Mouse (Mus musculus) forebrain, embryonic 10.5 days (tissue): Measurements from ENCODE around the gene Tacc2. TPM values are rescaled to one million over a fixed set of nuclear protein-coding genes. Genes with fewer than 3 reads are reported as not detected.
A peak's percentile ranks its signal among the peaks of the same experiment; 100 is the strongest.

ENCODE experiments used
- DNase-seq: peaks from one replicate; pipeline ENCODE4 v3.0.0-alpha.2; 2017; ENCODE audit warnings: low spot score; ENCODE audit errors: extremely low spot score
- H3K27ac ChIP-seq: fragments of 300-500 bp; sonication (generic); 2 replicates; pipeline ENCODE4 v1.5.1; 2016; ENCODE audit warnings: mild to moderate bottlenecking
- H3K27me3 ChIP-seq: fragments of 300-500 bp; sonication (generic); 2 replicates; pipeline ENCODE4 v1.6.1; 2016; ENCODE audit warnings: mild to moderate bottlenecking; ENCODE audit not compliant: poor library complexity, severe bottlenecking
- H3K36me3 ChIP-seq: fragments of 300-500 bp; sonication (generic); replicated peaks from 2 replicates; pipeline ENCODE4 v1.6.1; 2016; ENCODE audit warnings: mild to moderate bottlenecking, moderate library complexity
- H3K4me1 ChIP-seq: fragments of 300-500 bp; sonication (generic); 2 replicates; pipeline ENCODE4 v1.6.1; 2016
- H3K4me3 ChIP-seq: fragments of 300-500 bp; sonication (generic); 2 replicates; pipeline ENCODE4 v1.5.1; 2016; ENCODE audit warnings: mild to moderate bottlenecking, moderate library complexity
- H3K9me3 ChIP-seq: fragments of 300-500 bp; sonication (generic); 2 replicates; pipeline ENCODE4 v1.6.1; 2016; ENCODE audit warnings: mild to moderate bottlenecking, moderate library complexity
- WGBS: fragments of 180-500 bp; shearing (Covaris S2); methylation state at CpG from one replicate; pipeline ENCODE4 v1.1.7; 2016; 5-methylcytosine and 5-hydroxymethylcytosine counted together
- polyA plus RNA-seq: library from polyadenylated mRNA; unstranded; fragments of >200 nt; fragmentation: Nextera tagmentation; extraction: Ambion mirVana; gene quantifications from 2 replicates; pipeline ENCODE4 v1.2.1, GENCODE M21; 2016

Tacc2 gene
- polyA plus RNA-seq, 1 experiment from 2014 or later = 40.3 TPM

GRCm38 (mm10) chr7:130766411-130767170 lies 189.4 kb downstream of the Tacc2 start:
- no peak overlapping the region for H3K4me3 ChIP-seq
- WGBS = 78% methylated on average over 30 of the region's 30 CpGs
- H3K4me1 ChIP-seq = peaks cover 6% of the 10 kb centered on the region
- peaks cover 38% of the 10 kb centered on the region for H3K36me3 ChIP-seq
- no peak for DNase-seq
- H3K9me3 ChIP-seq = no peaks in the 10 kb centered on the region
- H3K27ac ChIP-seq = no peak overlapping the region
- 0 out of 2 replicates have a peak, but pooled peaks cover 4% of the 10 kb centered on the region for H3K27me3 ChIP-seq

- H3K36me3 ChIP-seq = peaks cover 34% of the 10 kb centered on the region
- no peak overlapping the region for H3K4me3 ChIP-seq
- H3K27me3 ChIP-seq = 0 out of 2 replicates have a peak, but pooled peaks cover 9% of the 10 kb centered on the region
- no peaks in the 10 kb centered on the region for H3K4me1 ChIP-seq
- DNase-seq = no peak
- 95% methylated on average over 4 of the region's 4 CpGs for WGBS
- H3K9me3 ChIP-seq = no peaks in the 10 kb centered on the region
- H3K27ac ChIP-seq = no peak overlapping the region
Observed at GRCm38 (mm10) chr7:130768151-130768550, 190.9 kb downstream of the Tacc2 start.

- Histone ChIP-seq H3K27ac (no peak overlapping the region), H3K27me3 (0 out of 2 replicates have a peak, but pooled peaks cover 9% of the 10 kb centered on the region), H3K4me1 (0 out of 2 replicates have a peak, but pooled peaks cover 3% of the 10 kb centered on the region), H3K36me3 (peaks cover 14% of the 10 kb centered on the region), H3K4me3 (no peak overlapping the region), H3K9me3 (no peaks in the 10 kb centered on the region)
- 41% methylated on average over 3 of the region's 3 CpGs for WGBS
- DNase-seq = peak; percentile 77
Observed at GRCm38 (mm10) chr7:130770707-130771106, 193.5 kb downstream of the Tacc2 start.

- Histone ChIP-seq H3K4me1 (0 out of 2 replicates have a peak, but pooled peaks cover 3% of the 10 kb centered on the region), H3K9me3 (no peaks in the 10 kb centered on the region), H3K4me3 (no peak overlapping the region), H3K27me3 (0 out of 2 replicates have a peak, but pooled peaks cover 9% of the 10 kb centered on the region), H3K27ac (no peak overlapping the region), H3K36me3 (no peaks in the 10 kb centered on the region)
- no peak for DNase-seq
- WGBS = 69% methylated on average over 11 of the region's 11 CpGs
Observed at GRCm38 (mm10) chr7:130773171-130773830, 196.1 kb downstream of the Tacc2 start.

- Histone ChIP-seq H3K36me3 (no peaks in the 10 kb centered on the region), H3K4me1 (0 out of 2 replicates have a peak, but pooled peaks cover 3% of the 10 kb centered on the region), H3K4me3 (no peak within 1 kb of the TSS), H3K27me3 (0 out of 2 replicates have a peak, but pooled peaks cover 9% of the 10 kb centered on the region), H3K27ac (no peak within 1 kb of the TSS), H3K9me3 (no peaks in the 10 kb centered on the region)
- WGBS = 66% methylated on average over 9 of the region's 9 CpGs
- no peak for DNase-seq
Observed at GRCm38 (mm10) chr7:130773914-130774630, 196.8 kb downstream of the Tacc2 start, which contains the start of gene Btbd16. Btbd16 (plus strand) TSS chr7:130774069.

- Histone ChIP-seq H3K4me3 (no peak overlapping the region), H3K4me1 (no peaks in the 10 kb centered on the region), H3K27ac (no peak overlapping the region), H3K36me3 (no peaks in the 10 kb centered on the region), H3K9me3 (no peaks in the 10 kb centered on the region), H3K27me3 (no peaks in the 10 kb centered on the region)
- DNase-seq = no peak
- 79% methylated on average over 5 of the region's 5 CpGs for WGBS
Observed at GRCm38 (mm10) chr7:130780866-130781419, 203.7 kb downstream of the Tacc2 start.

GRCm38 (mm10) chr7:130782501-130783050 lies 205.3 kb downstream of the Tacc2 start:
- Histone ChIP-seq H3K27ac (no peak overlapping the region), H3K4me3 (no peak overlapping the region), H3K36me3 (no peaks in the 10 kb centered on the region), H3K9me3 (no peaks in the 10 kb centered on the region), H3K4me1 (no peaks in the 10 kb centered on the region), H3K27me3 (no peaks in the 10 kb centered on the region)
- no peak for DNase-seq
- 88% methylated on average over 5 of the region's 5 CpGs for WGBS

- Histone ChIP-seq H3K27me3 (no peaks in the 10 kb centered on the region), H3K9me3 (no peaks in the 10 kb centered on the region), H3K4me1 (no peaks in the 10 kb centered on the region), H3K27ac (no peak overlapping the region), H3K36me3 (no peaks in the 10 kb centered on the region), H3K4me3 (no peak overlapping the region)
- DNase-seq = no peak
- WGBS = 87% methylated on average over 12 of the region's 12 CpGs
Observed at GRCm38 (mm10) chr7:130785923-130786575, 208.8 kb downstream of the Tacc2 start.

- WGBS = 87% methylated on average over 5 of the region's 5 CpGs
- Histone ChIP-seq H3K27ac (no peak overlapping the region), H3K27me3 (no peaks in the 10 kb centered on the region), H3K4me1 (no peaks in the 10 kb centered on the region), H3K36me3 (no peaks in the 10 kb centered on the region), H3K4me3 (no peak overlapping the region), H3K9me3 (no peaks in the 10 kb centered on the region)
- DNase-seq = no peak
Observed at GRCm38 (mm10) chr7:130786708-130787107, 209.5 kb downstream of the Tacc2 start.

GRCm38 (mm10) chr7:130787537-130787936 lies 210.3 kb downstream of the Tacc2 start:
- Histone ChIP-seq H3K27ac (no peak overlapping the region), H3K27me3 (no peaks in the 10 kb centered on the region), H3K36me3 (no peaks in the 10 kb centered on the region), H3K4me3 (no peak overlapping the region), H3K9me3 (no peaks in the 10 kb centered on the region), H3K4me1 (no peaks in the 10 kb centered on the region)
- 96% methylated on average over 4 of the region's 4 CpGs for WGBS
- no peak for DNase-seq

- no peak for DNase-seq
- H3K9me3 ChIP-seq = no peaks in the 10 kb centered on the region
- no peaks in the 10 kb centered on the region for H3K27me3 ChIP-seq
- no peak overlapping the region for H3K4me3 ChIP-seq
- 86% methylated on average over 3 of the region's 3 CpGs for WGBS
- H3K36me3 ChIP-seq = no peaks in the 10 kb centered on the region
- H3K27ac ChIP-seq = no peak overlapping the region
- no peaks in the 10 kb centered on the region for H3K4me1 ChIP-seq
Observed at GRCm38 (mm10) chr7:130788950-130789349, 211.7 kb downstream of the Tacc2 start.

GRCm38 (mm10) chr7:130789456-130789855 lies 212.2 kb downstream of the Tacc2 start:
- Histone ChIP-seq H3K27me3 (no peaks in the 10 kb centered on the region), H3K9me3 (no peaks in the 10 kb centered on the region), H3K4me3 (no peak overlapping the region), H3K27ac (no peak overlapping the region), H3K4me1 (no peaks in the 10 kb centered on the region), H3K36me3 (no peaks in the 10 kb centered on the region)
- WGBS = 94% methylated on average over 7 of the region's 7 CpGs
- DNase-seq = no peak
